Mouse (Mus musculus): ENCODE measurements at regions not wholly inside any gene's neighbourhood (a gene's known extent, or its start where the extent isn't known, plus 50 kb on each side); places are given as distances from the start of the nearest gene placed in this dataset.
"Not testable (repeated sequence)": the region's sequence is repeated elsewhere in the genome, so short reads cannot be mapped to it uniquely, and the experiment has no call there.

DNA sequence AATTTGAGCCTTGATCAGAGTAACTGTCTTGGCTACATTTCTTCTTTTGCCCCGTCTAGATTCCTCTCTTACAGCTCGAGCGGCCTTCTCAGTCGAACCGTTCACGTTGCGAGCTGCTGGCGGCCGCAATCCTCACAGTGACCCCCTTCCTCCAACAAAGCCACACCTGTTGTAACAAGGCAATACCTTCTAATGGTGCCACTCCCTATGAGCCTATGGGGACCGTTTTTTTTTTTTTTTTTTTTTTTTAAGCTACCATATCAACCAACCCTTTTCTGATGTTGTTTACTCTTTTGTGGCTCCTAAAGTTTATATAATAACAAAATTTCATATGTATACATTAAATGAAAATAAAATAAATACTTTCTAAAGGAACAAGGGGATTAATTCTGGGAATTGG, 160.4 kb upstream of the Trp63 start:
- not testable (repeated sequence) for H3K27me3 ChIP-seq (ENCODE audit: control insufficient read depth, insufficient read depth, low read length); H3K36me3 ChIP-seq (ENCODE audit: control insufficient read depth, insufficient read depth, low read length); H3K9me3 ChIP-seq (ENCODE audit: control insufficient read depth, low read length); H3K27ac ChIP-seq (ENCODE audit: low read depth, low read length); H3K4me2 ChIP-seq (replicated peaks; ENCODE audit: low read depth, low read length); H3K4me3 ChIP-seq (ENCODE audit: low read length); H3K4me1 ChIP-seq (ENCODE audit: control insufficient read depth, insufficient read depth, low read length); ATAC-seq (ENCODE audit: low FRiP score, low TSS enrichment); H3K9ac ChIP-seq (ENCODE audit: low read depth, low read length)
- WGBS: 94% methylated on average over 9 of the region's 10 CpGs

- no peak overlapping the region for H3K4me2 ChIP-seq (replicated peaks; ENCODE audit: low read depth, low read length)
- no peaks in the 10 kb centered on the region for H3K9me3 ChIP-seq (ENCODE audit: control insufficient read depth, low read length)
- H3K9ac ChIP-seq (ENCODE audit: low read depth, low read length): no peak overlapping the region
- 48% methylated on average over 2 of the region's 2 CpGs for WGBS
- no peaks in the 10 kb centered on the region for H3K4me1 ChIP-seq (ENCODE audit: control insufficient read depth, insufficient read depth, low read length)
- no peak overlapping the region for H3K27ac ChIP-seq (ENCODE audit: low read depth, low read length)
- H3K27me3 ChIP-seq (ENCODE audit: control insufficient read depth, insufficient read depth, low read length): no peaks in the 10 kb centered on the region
- no peak overlapping the region for H3K4me3 ChIP-seq (ENCODE audit: low read length)
- no peaks in the 10 kb centered on the region for H3K36me3 ChIP-seq (ENCODE audit: control insufficient read depth, insufficient read depth, low read length)
- ATAC-seq (ENCODE audit: low FRiP score, low TSS enrichment): no peak
These were observed 159.9 kb upstream of the Trp63 start for GRCm38 (mm10) chr16:25523621-25524020.

- H3K4me1 ChIP-seq (ENCODE audit: control insufficient read depth, insufficient read depth, low read length): no peaks in the 10 kb centered on the region
- no peak overlapping the region for H3K4me2 ChIP-seq (replicated peaks; ENCODE audit: low read depth, low read length)
- H3K27me3 ChIP-seq (ENCODE audit: control insufficient read depth, insufficient read depth, low read length): no peaks in the 10 kb centered on the region
- H3K9me3 ChIP-seq (ENCODE audit: control insufficient read depth, low read length): no peaks in the 10 kb centered on the region
- no peak overlapping the region for H3K9ac ChIP-seq (ENCODE audit: low read depth, low read length)
- no peaks in the 10 kb centered on the region for H3K36me3 ChIP-seq (ENCODE audit: control insufficient read depth, insufficient read depth, low read length)
- no peak overlapping the region for H3K4me3 ChIP-seq (ENCODE audit: low read length)
- no peak overlapping the region for H3K27ac ChIP-seq (ENCODE audit: low read depth, low read length)
- no peak for ATAC-seq (ENCODE audit: low FRiP score, low TSS enrichment)
These were observed 155.7 kb upstream of the Trp63 start for GRCm38 (mm10) chr16:25527850-25528249.

DNA sequence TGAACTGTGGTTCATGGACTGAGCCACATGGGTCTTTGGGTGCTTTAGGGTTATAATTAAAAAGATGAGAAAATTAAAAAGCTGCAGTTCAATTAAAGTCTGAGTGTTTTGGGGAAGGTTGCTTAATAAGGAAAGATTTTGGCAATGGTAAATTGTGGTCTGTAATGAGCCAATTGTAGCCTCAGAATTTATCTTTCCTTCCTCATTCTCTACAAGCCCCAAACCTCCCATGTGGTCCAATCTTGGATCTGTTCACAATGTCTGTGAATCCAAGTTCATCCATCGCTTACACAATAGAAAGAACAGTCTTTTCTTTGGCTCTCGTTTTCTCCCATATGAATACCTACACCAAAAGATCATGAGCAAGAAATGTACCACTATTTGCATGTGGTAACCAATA, 155.2 kb upstream of the Trp63 start:
- H3K36me3 ChIP-seq (ENCODE audit: control insufficient read depth, insufficient read depth, low read length): no peaks in the 10 kb centered on the region
- no peak overlapping the region for H3K4me2 ChIP-seq (replicated peaks; ENCODE audit: low read depth, low read length)
- ATAC-seq (ENCODE audit: low FRiP score, low TSS enrichment): no peak
- no peak overlapping the region for H3K9ac ChIP-seq (ENCODE audit: low read depth, low read length)
- no peaks in the 10 kb centered on the region for H3K27me3 ChIP-seq (ENCODE audit: control insufficient read depth, insufficient read depth, low read length)
- H3K27ac ChIP-seq (ENCODE audit: low read depth, low read length): no peak overlapping the region
- H3K9me3 ChIP-seq (ENCODE audit: control insufficient read depth, low read length): no peaks in the 10 kb centered on the region
- 90% methylated on average over 2 of the region's 2 CpGs for WGBS
- H3K4me1 ChIP-seq (ENCODE audit: control insufficient read depth, insufficient read depth, low read length): no peaks in the 10 kb centered on the region
- no peak overlapping the region for H3K4me3 ChIP-seq (ENCODE audit: low read length)

DNA sequence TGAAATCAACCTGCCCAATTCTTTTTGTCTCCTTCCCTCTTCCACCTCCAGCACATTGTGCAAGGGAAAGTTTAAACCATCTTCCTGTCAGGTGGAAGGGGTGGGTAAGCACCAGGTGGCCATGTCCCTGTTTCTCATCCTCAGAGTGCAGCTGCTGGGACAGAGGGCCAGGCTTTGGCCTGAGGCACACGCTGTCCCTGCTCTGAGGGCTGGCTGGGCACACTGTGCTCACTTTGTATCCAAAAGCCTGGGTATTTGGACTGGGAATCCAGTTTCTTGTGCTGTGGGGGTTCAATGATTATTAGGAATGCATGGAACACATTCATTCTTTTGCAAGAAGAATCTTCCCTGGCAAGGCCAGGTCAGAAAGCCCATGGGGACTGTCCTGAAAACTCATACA, 153.9 kb upstream of the Trp63 start:
- no peak overlapping the region for H3K27ac ChIP-seq (ENCODE audit: low read depth, low read length)
- H3K36me3 ChIP-seq (ENCODE audit: control insufficient read depth, insufficient read depth, low read length): no peaks in the 10 kb centered on the region
- H3K9me3 ChIP-seq (ENCODE audit: control insufficient read depth, low read length): no peaks in the 10 kb centered on the region
- no peaks in the 10 kb centered on the region for H3K4me1 ChIP-seq (ENCODE audit: control insufficient read depth, insufficient read depth, low read length)
- no peak overlapping the region for H3K4me2 ChIP-seq (replicated peaks; ENCODE audit: low read depth, low read length)
- no peaks in the 10 kb centered on the region for H3K27me3 ChIP-seq (ENCODE audit: control insufficient read depth, insufficient read depth, low read length)
- H3K4me3 ChIP-seq (ENCODE audit: low read length): no peak overlapping the region
- H3K9ac ChIP-seq (ENCODE audit: low read depth, low read length): no peak overlapping the region
- 85% methylated on average over 1 of the region's 1 CpGs for WGBS
- no peak for ATAC-seq (ENCODE audit: low FRiP score, low TSS enrichment)

GRCm38 (mm10) chr16:25531761-25532336, 151.7 kb upstream of the Trp63 start:
- WGBS: 64% methylated on average over 4 of the region's 4 CpGs
- Histone ChIP-seq H3K27ac (ENCODE audit: low read depth, low read length) (no peak overlapping the region), H3K9ac (ENCODE audit: low read depth, low read length) (no peak overlapping the region), H3K27me3 (ENCODE audit: control insufficient read depth, insufficient read depth, low read length) (no peaks in the 10 kb centered on the region), H3K9me3 (ENCODE audit: control insufficient read depth, low read length) (no peaks in the 10 kb centered on the region), H3K36me3 (ENCODE audit: control insufficient read depth, insufficient read depth, low read length) (no peaks in the 10 kb centered on the region), H3K4me2 (replicated peaks; ENCODE audit: low read depth, low read length) (no peak overlapping the region), H3K4me1 (ENCODE audit: control insufficient read depth, insufficient read depth, low read length) (no peaks in the 10 kb centered on the region), H3K4me3 (ENCODE audit: low read length) (no peak overlapping the region)
- no peak for ATAC-seq (ENCODE audit: low FRiP score, low TSS enrichment)

DNA sequence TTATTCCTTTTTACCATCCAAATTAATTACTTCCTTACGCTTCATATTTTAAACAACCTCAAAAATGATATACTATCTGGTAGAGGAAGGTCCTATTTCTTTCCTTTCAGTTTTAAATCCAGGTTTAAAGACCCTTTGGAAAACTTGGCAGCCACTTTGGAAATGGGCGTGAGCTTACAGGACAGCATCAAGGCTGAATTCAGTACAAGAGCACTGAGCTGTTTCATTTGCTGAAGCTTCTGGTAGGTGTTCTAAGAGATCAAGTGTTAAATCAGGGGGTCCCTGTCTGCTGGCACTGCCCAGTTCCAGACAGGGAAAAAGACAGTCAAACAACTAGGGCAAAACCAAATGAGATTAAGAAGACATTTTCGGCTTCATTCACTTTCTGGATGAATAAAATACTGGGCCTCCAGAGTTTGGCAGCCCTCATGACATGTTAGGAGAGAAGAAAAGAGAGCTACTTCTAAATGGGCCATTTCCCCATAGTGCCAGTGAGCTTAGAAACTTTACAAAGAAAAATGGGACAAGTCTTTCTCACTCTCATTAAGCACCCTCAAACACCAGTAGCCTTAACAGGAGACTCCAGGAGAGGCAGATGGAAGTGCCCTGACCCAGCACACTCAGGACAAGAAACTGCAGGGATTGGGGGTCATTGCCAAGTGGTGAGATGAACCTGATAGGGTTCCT, 150.9 kb upstream of the Trp63 start:
- 87% methylated on average over 3 of the region's 3 CpGs for WGBS
- Histone ChIP-seq H3K9me3 (ENCODE audit: control insufficient read depth, low read length) (no peaks in the 10 kb centered on the region), H3K4me3 (ENCODE audit: low read length) (no peak overlapping the region), H3K27me3 (ENCODE audit: control insufficient read depth, insufficient read depth, low read length) (no peaks in the 10 kb centered on the region), H3K36me3 (ENCODE audit: control insufficient read depth, insufficient read depth, low read length) (no peaks in the 10 kb centered on the region), H3K9ac (ENCODE audit: low read depth, low read length) (no peak overlapping the region), H3K27ac (ENCODE audit: low read depth, low read length) (no peak overlapping the region), H3K4me2 (replicated peaks; ENCODE audit: low read depth, low read length) (no peak overlapping the region), H3K4me1 (ENCODE audit: control insufficient read depth, insufficient read depth, low read length) (no peaks in the 10 kb centered on the region)
- no peak for ATAC-seq (ENCODE audit: low FRiP score, low TSS enrichment)

GRCm38 (mm10) chr16:25533206-25533580, 150.4 kb upstream of the Trp63 start:
- Histone ChIP-seq H3K4me3 (ENCODE audit: low read length) (no peak overlapping the region), H3K4me2 (replicated peaks; ENCODE audit: low read depth, low read length) (no peak overlapping the region), H3K27ac (ENCODE audit: low read depth, low read length) (no peak overlapping the region), H3K9me3 (ENCODE audit: control insufficient read depth, low read length) (no peaks in the 10 kb centered on the region), H3K9ac (ENCODE audit: low read depth, low read length) (no peak overlapping the region), H3K4me1 (ENCODE audit: control insufficient read depth, insufficient read depth, low read length) (no peaks in the 10 kb centered on the region), H3K36me3 (ENCODE audit: control insufficient read depth, insufficient read depth, low read length) (no peaks in the 10 kb centered on the region), H3K27me3 (ENCODE audit: control insufficient read depth, insufficient read depth, low read length) (no peaks in the 10 kb centered on the region)
- 47% methylated on average over 4 of the region's 4 CpGs for WGBS
- ATAC-seq (ENCODE audit: low FRiP score, low TSS enrichment): no peak

- no peaks in the 10 kb centered on the region for H3K9me3 ChIP-seq (ENCODE audit: control insufficient read depth, low read length)
- no peak overlapping the region for H3K27ac ChIP-seq (ENCODE audit: low read depth, low read length)
- no peak for ATAC-seq (ENCODE audit: low FRiP score, low TSS enrichment)
- H3K9ac ChIP-seq (ENCODE audit: low read depth, low read length): no peak overlapping the region
- no peaks in the 10 kb centered on the region for H3K27me3 ChIP-seq (ENCODE audit: control insufficient read depth, insufficient read depth, low read length)
- H3K4me1 ChIP-seq (ENCODE audit: control insufficient read depth, insufficient read depth, low read length): no peaks in the 10 kb centered on the region
- WGBS: 83% methylated on average over 6 of the region's 6 CpGs
- H3K4me3 ChIP-seq (ENCODE audit: low read length): no peak overlapping the region
- no peak overlapping the region for H3K4me2 ChIP-seq (replicated peaks; ENCODE audit: low read depth, low read length)
- H3K36me3 ChIP-seq (ENCODE audit: control insufficient read depth, insufficient read depth, low read length): no peaks in the 10 kb centered on the region
These were observed 147.0 kb upstream of the Trp63 start for GRCm38 (mm10) chr16:25536550-25536949.
